Mouse (Mus musculus) cerebellum, adult 18-20 months (tissue): ENCODE measurements around the gene Pgpep1.

ENCODE experiments used
- DNase-seq, 2 experiments: peaks; one replicate each; pipeline ENCODE4 v3.0.0; 2021

Gene Pgpep1

DNA sequence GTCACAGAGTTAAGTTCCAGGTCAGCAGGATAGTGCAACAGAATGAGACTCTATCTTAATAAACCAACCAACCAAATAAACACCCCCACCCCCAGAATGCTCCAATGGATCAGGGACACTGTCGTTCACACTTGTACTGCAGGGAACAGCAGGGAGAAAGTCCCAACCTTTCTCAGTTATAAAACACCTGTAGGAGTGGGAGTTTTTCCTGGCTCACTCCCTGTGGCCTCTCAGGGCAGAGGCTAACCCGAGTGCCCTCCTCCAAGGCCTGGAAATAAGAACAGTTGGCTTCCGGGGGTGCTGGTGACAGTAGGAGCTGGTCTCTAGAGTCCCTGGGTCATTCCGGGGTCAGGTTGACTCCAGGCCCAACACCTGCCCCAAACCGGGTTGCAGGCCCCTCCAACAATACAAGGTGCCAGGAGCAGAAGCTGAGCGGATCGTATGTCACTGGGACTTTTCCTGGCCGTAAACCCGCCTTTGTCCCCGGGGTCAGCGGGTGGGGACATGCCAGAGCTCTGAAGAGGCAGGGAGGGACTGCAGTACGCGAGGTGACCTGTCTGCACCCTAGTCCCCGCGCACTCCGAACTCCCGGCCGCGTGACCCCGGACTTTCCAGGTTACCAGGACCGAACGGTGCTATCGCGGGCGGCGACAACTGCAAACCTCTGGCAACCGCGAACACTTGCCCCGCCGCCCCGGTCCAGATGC is 1.1 kb downstream of the Pgpep1 start:
- DNase-seq: no peak

DNA sequence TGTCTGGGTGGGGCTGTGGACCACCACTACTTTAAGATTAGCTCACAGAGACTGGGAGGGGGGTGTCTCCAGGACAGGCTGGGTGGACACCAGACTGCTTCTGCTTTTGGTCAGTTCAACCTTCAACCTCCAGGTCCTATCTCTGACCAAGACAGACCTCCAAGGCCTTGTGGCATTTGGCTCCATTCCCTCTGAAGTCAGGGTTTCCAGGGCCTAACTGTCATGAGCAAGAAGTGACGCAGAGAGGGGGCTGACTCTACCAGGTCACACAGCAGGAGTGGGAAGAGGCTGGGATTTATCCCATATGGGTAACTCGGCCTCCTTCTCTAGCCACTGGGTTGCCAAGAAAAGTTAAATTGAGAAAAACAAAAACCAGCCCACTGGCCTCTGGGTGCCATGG is 2.4 kb downstream of the Pgpep1 start:
- no peak for DNase-seq

DNA sequence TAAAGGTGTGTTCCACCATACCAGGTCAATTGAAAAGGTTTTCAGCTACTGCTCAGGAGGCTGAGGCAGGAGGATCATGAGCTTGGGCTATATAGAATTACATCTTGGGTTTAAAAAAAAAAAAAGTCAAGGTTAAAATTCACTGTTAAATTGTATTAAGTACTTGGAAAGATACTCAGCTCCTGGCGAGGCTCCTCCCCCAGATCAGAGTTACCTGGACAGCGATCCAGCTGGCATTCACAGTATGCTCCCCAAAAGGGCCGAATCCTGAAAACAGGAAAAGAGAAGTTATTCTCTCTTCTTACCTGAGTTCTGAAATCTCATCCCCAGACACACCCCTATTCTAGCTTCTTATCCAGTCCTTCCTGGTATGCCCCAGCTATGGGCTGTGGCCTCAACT is 3.0 kb downstream of the Pgpep1 start:
- no peak for DNase-seq

DNA sequence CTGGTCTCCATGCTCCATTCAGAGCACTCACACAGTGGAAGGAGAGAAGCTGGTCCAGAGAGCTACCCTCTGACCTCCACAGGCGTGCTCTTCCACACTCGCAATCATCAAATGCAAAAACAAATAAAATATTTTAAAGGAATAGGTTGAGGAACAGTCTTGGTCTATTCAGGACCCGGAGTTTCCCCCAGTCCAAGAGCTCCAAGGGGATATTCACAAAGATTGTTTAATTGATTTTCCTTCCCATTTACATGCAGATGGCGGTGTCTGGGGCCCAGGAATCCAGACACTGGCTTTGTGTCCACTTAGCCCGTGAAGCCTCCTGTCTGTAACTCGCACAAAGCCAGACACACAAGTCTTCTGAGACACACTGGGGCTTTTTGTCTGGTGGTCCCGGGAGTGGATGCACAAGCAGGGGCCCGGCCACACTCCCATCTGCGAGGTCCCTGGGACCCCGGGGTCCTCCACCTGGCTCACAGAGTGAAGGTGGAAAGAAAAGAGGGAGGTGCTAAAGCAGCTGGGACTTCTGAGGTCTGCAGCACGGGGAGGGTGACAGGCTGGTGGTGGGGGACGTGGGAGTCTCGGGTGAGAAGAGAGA is 3.9 kb downstream of the Pgpep1 start:
- no peak for DNase-seq

DNA sequence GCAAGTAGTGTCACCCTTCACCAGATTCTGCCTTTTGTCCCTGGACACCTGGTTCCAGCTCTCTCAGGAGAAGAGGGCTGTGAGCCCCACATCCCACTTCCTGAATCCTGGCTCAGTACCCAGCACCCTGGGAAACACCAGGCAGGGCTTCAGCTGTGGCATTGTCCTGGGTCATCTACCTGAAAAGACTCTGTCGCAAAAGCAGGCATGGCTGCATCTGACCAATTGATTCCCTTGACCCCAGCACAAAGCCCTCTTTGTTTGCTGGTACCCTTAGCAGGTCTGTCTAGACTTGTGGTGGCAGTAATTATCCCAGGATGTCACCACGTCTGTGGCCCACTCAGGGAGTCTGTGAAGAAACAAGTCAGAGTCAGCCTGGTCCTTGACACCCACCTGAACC is 4.7 kb downstream of the Pgpep1 start:
- no peak for DNase-seq

DNA sequence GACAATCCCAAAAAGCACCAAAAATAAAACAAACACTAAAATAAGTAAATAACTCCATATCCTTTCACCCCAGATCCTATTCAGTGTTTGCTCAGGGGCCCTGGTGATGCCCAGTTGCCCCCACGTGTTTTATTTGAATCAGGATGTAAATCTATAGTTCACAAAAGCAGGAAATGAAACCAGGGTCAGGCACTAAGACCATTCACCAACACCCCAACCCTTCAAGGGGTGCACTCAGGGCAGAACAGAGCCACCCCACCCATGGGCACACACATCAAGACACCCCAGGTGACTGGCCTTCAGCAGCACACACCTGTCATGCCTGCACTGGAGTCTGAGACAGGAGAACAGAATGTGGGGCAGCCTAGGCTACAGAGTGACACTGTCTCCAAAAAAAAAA is 6.1 kb downstream of the Pgpep1 start:
- DNase-seq: no peak

DNA sequence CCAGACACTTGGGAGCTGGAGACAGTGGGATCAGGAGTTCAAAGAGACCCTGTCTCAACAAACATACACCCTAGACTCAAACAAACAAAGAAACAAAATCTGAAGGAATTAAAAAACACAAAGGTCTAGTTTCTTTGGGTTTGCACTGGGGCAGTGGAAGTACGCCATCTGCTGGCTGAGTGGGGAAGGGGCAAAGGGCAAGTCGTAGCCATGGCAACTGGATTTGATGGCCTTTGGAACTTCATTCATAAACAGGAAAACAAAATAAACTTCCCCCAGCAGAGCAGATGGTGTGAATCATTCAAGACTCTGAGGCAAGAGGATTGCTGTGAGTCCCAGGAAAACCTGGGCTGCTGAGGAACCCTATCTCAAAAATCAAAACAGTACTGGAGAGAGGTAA is 7.0 kb downstream of the Pgpep1 start:
- DNase-seq: no peak

DNA sequence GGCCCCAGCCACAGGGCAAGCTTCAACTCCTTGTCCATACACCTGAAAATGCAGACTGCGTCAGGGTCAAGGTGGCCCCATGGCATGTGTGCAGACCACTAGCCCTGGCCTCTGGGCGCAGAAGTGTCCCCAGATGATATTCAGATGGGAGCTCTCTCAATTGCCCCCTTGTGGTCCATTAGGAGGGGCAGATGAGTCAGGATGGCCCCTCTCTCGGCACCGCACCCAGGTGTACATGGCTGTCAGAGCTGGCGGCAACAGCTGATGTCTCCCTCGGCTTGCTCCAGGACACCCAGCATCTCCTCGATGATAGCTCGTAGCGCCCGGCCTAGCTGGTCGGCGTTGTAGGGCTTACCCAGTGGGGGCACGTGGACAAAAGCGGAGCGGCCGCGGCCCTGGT is 9.8 kb downstream of the Pgpep1 start:
- DNase-seq: no peak

DNA sequence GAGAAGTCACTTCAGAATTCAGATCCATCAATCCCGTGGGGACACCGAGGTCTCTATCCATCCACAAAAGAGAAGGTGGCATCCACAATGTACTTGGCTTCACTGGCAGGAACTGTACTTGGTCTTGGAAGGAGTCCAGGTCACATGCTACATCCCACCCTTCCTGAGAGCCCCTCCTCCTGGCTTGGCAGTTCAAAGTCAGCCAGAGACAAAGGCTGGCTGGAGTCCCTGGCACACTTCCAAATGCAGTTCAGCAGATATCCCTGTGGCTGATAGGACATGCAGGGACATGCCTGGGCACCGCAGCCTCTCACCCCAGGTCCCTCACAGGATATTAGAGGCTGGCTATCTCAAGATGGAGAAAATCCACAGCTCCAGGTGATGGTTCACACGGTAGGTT is 10.9 kb downstream of the Pgpep1 start:
- DNase-seq: peak; percentile 52 to 56

DNA sequence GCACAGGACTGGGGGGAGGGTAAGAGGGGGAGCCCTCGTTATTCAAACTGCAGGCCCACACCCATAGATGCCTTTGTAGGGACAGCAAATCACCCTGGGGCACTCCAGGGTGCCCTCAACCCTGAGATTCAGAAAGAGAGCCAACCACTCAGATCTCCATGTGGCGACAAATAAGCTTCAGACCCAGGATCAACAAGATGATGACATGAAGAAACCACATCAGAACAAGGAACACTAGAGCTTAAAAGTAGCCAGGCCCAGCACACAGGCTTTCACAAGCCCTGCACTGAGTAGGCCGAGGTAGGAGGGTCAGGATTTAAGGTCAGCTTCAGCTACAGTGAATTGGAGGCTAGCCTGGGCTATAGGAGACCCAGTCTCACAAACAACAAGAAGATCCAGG is 11.3 kb downstream of the Pgpep1 start:
- no peak for DNase-seq

DNA sequence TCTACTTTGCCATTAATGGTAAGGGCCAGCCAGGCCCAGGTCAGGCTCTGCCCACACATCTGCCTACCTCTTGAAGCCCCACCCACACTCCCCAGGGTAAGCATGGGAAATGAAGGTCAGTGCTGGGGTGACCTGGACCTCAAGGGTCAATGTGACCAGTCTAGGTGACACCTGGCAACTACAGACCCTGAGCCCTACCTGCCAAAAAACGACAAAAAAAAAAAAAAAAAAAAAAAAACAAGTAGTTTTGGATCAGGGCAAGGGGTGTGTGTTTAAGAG is 12.1 kb downstream of the Pgpep1 start:
- DNase-seq: no peak

DNA sequence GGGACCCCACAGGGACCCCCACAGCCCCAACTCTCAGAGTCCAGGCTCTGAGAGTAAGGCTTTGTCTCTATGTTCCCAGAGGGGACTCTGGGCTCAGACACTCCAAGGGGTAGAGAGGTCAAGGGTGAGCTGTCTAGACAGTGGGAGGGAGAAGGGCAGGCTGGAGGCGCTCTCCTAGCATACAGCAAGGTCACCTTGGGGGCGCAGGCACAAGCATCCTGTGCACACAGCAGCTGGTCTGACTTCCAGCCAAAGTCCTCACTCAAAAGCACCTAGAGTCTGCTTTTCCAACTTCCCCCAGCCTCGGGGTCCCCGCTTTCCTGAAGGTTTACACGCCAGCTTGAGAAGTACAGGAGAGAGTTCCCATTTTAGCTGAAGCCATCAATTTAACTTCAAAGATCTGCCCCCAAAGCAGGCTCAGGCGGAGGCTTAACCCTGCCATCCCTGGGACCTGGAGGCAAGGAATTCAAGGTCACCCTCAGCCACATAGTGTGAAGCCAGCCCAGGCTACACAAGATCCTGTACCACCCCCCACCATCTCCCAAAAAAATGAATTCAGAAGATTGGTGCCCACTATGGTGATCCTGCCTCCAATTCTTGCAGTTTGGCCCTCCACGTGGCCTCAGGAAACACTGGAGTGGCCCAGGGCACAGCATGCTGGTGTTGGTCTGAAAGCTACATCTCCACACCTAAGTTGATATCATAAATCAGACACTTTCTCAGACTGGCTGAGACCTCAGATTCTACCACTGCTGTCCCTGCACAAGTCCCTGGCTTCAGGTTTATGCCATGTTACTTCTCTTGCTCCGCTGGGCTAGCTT is 12.6 kb downstream of the Pgpep1 start:
- DNase-seq: no peak

DNA sequence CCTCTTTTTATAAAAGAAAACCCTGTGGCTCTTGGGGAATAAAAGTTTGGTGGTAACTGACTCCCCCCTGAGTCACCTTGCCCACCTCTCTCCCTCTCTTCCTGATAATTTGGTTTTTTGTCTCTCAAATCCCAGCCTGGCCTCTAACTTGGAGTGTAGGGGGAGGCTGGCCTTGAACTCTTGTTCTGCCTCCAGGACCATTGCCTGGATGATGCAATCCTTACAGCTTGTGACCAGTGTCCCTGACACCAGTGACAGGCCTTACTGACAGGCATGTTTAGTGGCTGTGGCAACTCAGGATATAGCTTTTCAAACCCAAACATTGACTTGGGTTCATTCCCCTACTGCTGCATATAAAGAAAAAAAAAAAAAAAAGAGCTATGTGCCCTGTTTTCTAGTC is 13.4 kb downstream of the Pgpep1 start:
- no peak for DNase-seq

DNA sequence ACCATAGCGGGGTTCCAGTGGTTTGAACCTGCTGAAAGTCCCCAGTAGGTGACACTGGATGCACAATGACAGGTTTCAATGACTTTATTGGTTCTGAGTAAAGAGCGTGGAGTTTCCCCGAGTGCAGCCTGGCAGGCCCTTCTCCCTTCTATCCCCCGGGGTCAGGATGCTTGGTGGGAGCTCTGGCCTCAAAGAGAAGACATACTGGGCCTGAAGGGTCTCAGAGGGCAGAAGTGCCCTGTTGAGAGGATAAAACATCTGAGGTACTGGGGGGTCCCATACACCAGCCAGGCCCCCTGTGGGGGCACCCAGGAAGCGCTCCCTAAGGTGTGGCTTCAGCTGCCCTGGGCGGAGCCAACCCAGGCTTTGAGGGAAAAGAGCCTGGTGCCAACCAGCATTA is 13.8 kb downstream of the Pgpep1 start:
- DNase-seq: no peak

DNA sequence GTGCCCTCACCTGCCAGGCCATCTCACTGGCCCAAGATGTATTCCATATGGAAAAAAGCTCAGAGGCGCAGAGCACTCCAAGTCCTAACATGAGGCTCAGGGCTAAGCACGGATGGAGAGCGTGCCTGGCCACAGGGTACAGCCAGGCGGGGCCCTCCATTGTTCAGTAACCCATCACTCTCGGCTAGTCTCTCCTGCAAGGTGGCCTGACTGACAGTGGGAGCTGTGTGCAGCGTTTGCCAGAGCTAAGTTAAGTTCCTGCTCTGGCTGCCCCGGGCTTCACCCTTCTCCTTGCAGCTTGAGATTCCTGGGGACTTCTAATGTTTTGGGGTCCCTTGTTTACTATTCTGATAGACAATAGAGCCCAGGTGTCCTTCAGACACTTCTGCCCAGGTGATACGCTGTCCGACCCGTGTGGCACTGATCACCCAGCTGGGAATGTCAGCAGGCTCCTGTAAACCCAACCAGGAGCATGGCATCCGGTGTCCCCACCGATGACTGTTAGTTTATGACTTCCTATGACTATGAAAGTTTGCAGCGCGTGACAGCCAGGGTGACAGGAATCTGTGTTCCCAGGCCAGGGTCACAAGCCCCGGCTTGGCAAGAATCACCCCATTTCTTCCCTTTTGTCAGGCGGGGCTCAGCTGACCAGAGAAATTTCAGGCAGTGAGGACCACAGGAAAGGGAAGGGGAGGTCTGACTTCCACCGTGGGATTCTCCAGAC is 14.5 kb downstream of the Pgpep1 start:
- no peak for DNase-seq

DNA sequence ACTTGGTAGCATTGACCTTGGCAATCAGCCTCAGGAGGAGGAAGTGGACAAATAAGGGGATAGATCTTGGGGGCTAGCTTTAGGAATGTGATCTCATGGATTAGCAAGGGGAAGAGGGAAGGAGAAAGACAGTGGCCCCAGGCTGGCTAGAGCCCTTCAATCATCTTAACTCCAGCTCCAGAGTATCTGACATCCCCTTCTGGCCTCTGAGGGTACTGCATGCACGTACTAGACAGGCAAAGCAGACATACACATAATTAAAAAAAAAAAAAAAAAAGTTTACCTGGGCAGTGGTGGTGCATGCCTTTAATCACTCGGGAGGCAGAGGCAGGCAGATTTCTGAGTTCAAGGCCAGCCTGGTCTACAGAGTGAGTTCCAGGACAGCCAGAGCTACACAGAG is 16.1 kb downstream of the Pgpep1 start:
- no peak for DNase-seq

DNA sequence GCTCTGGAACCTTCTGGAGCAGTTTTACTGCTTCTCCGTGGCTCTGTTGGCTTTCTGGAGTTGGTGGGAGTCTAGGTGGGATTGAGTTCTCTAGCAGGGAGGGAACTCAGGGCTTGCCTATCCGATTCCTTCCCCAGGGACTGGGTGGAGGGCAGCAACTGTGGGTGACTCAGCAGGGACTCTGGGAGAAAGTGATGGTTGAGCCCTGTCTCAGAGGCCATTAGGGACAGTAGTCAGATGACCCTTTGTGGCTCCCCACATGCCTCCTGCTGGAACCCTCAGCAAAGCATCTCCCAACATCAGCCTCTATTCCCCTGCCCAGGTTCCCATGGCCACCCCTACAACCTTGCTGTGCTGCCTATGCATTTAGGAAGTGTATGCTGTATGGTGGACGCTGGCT is 17.2 kb downstream of the Pgpep1 start:
- DNase-seq: no peak

DNA sequence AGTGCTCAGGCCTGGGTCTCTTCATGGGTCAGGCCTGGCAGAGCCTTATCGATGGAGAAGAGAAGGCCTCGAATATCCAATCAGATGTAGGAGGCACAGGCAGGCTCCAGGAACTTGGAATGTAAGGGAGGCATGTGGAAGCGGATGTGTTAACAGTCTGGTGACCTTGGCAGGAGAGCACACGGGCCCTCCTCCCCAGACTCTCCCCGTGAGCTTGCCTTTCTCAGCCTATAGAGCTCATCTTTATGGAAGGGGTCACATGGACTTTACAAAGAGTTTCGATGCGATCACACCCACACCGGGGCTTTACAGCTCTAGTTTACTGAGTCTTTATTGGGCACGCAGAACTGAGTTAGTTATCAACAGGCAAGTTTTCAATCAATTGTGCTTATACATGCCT is 21.4 kb downstream of the Pgpep1 start:
- no peak for DNase-seq

DNA sequence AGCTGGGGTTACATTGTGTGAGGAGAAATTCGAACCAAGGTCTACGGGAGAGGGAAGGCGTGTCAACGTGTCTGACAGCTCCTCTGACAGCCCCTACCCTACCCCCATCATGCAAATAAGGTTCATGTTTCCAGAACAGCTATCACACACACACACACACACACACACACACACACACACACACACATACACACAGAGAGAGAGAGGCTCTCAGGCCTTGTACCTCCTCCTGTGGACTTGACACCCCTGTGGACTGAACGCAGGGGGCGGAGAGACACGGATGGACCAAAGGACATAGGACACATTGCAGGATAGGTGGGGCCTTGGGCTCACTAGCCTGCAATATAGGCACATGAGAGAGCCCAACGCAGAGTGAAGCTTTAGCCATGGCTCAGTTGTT is 23.4 kb downstream of the Pgpep1 start:
- no peak for DNase-seq

DNA sequence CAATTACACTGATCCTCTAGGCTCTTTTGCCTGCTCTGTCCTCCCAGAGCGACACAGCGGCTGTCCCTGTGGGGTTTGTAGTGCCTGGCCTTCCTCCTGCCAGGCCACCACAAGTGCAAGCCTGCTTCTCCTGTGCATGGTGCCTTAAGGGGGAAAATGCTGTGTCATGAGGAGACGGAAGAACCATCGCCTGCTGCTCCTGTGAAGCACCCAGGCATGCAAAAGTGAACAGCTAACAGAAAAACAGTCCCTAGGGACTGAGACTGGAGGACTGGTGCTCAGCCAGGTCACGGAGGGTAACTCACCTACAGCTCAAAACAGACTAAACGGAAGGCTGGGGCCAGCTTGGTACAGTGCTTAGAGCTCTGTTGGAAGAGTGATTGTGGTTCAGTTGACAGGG is 24.7 kb downstream of the Pgpep1 start:
- no peak for DNase-seq

DNA sequence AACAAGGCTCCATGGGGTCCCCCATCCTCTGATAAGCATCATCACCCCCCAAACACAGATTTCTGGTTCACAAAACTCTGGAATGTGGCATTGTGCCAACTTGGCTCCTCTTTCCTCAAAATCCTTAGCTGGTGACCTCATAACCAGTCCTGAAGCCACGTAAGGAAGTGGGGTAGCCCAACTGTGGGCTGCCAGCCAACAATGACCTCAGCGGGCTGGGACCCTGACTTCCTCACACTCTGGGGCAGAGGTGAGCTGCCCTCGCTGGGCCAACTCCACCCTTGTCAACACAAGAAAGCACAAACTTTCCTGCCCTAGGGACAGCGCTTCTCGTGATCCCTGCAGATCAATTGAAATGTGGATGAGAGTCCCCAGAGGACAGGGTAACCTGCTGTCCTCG is 26.1 kb downstream of the Pgpep1 start:
- DNase-seq: no peak

DNA sequence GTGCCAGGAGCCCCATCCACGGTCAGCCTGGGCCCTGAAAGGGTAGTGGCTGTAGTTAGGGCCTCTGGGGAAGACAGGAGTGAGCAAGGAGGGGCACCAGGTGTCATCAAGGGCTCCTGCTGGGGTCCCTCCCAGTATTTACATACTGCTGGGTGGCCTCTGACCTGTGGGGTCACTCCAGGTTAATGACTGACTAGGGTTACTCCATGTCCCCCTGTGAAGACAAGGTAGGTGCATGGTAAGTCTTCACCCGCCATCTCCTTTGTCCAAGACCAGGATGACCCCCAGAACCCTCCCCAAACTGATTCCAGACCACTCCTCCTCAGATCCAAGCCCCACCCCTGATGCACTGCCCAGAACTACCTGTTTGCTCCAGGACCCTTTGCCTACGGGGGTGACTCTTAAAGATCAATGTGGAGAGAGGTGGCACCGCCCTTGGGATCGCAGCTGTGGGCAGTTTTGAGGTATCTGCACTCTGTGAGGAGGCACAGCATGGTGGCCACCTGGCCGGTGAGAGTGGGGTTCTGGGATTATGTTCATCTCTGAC is 27.8 kb downstream of the Pgpep1 start, which contains the start of gene Gdf15:
Gene Gdf15 (minus strand): TSS at position 111 of the 547 bp plus-strand sequence.
- DNase-seq: no peak

DNA sequence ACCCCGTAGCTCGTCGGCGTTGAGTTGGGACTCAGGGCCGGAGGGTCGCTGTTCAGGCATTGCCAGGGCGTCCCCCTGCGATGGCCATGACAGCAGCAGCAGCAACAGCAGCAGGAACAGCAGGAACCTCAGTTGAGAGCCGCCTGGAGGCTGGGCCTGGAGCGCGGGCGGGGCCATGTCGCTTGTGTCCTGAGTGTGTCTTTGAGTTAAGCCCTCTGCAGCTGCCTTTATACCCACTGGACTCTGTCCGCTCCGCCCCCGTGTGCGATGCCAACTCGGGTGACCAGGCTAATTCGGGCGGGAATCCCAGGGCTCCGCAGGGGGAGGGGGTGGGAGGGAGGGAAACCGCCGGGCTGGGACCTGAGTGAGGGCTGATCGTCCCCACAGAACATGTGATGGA is 28.8 kb downstream of the Pgpep1 start:
- DNase-seq: peak in 1 of 2 experiments; percentile 19
